Mouse (Mus musculus) midbrain, embryonic 15.5 days (tissue): ENCODE measurements around the gene Cdk20. TPM values are rescaled to one million over a fixed set of nuclear protein-coding genes. Genes with fewer than 3 reads are reported as not detected.

ENCODE experiments used
- ATAC-seq: fragments of 200-750 bp; cut with Nextera tagmentation; replicated peaks from 2 replicates; pipeline ENCODE4 v1.8.0; 2017; ENCODE audit warnings: moderate TSS enrichment
- H3K27ac ChIP-seq: fragments of 300-500 bp; sonication (generic); 2 replicates; pipeline ENCODE4 v1.5.1; 2015; ENCODE audit warnings: mild to moderate bottlenecking, inconsistent platforms
- H3K27me3 ChIP-seq: fragments of 300-500 bp; sonication (generic); replicated peaks from 2 replicates; pipeline ENCODE4 v1.6.1; 2015; ENCODE audit warnings: inconsistent platforms
- H3K36me3 ChIP-seq: fragments of 300-500 bp; sonication (generic); replicated peaks from 2 replicates; pipeline ENCODE4 v1.6.1; 2015; ENCODE audit warnings: inconsistent platforms
- H3K4me1 ChIP-seq: fragments of 300-500 bp; sonication (generic); 2 replicates; pipeline ENCODE4 v1.6.1; 2015; ENCODE audit warnings: inconsistent platforms
- H3K4me2 ChIP-seq: fragments of 300-500 bp; sonication (generic); 2 replicates; pipeline ENCODE4 v1.6.1; 2015; ENCODE audit warnings: inconsistent platforms, mild to moderate bottlenecking, moderate library complexity
- H3K4me3 ChIP-seq: fragments of 300-500 bp; sonication (generic); 2 replicates; pipeline ENCODE4 v1.5.1; 2015; ENCODE audit warnings: mild to moderate bottlenecking, inconsistent platforms
- H3K9ac ChIP-seq: fragments of 300-500 bp; sonication (generic); 2 replicates; pipeline ENCODE4 v1.6.1; 2015; ENCODE audit warnings: mild to moderate bottlenecking, inconsistent platforms
- H3K9me3 ChIP-seq: fragments of 300-500 bp; sonication (generic); 2 replicates; pipeline ENCODE4 v1.6.1; 2016; ENCODE audit warnings: inconsistent platforms
- WGBS: fragments of 180-500 bp; shearing (Covaris S2); methylation state at CpG from one replicate; pipeline ENCODE4 v1.1.7; 2015; ENCODE audit warnings: mixed read lengths; 5-methylcytosine and 5-hydroxymethylcytosine counted together
- polyA plus RNA-seq: library from polyadenylated mRNA; unstranded; fragments of >200 nt; fragmentation: Nextera tagmentation; extraction: Ambion mirVana; gene quantifications from 2 replicates; pipeline ENCODE4 v1.2.1, GENCODE M21; 2015

Cdk20 gene
- polyA plus RNA-seq, 1 experiment from 2014 or later, result 29.9 TPM

GRCm38 (mm10) chr13:64462581-64462980 lies 30.5 kb downstream of the Cdk20 start:
- Histone ChIP-seq H3K9ac (no peak overlapping the region), H3K27me3 (no peaks in the 10 kb centered on the region), H3K4me3 (no peak overlapping the region), H3K27ac (no peak overlapping the region), H3K4me1 (no peaks in the 10 kb centered on the region), H3K9me3 (no peaks in the 10 kb centered on the region), H3K36me3 (no peaks in the 10 kb centered on the region), H3K4me2 (no peak overlapping the region)
- no peak for ATAC-seq
- WGBS, result 82% methylated on average over 2 of the region's 2 CpGs

GRCm38 (mm10) chr13:64465166-64465565 lies 33.1 kb downstream of the Cdk20 start:
- no peak overlapping the region for H3K4me2 ChIP-seq
- H3K4me1 ChIP-seq, result no peaks in the 10 kb centered on the region
- no peak overlapping the region for H3K9ac ChIP-seq
- H3K27ac ChIP-seq, result no peak overlapping the region
- no peak for ATAC-seq
- 60% methylated on average over 9 of the region's 9 CpGs for WGBS
- no peaks in the 10 kb centered on the region for H3K27me3 ChIP-seq
- H3K9me3 ChIP-seq, result no peaks in the 10 kb centered on the region
- H3K4me3 ChIP-seq, result no peak overlapping the region
- H3K36me3 ChIP-seq, result no peaks in the 10 kb centered on the region

- WGBS, result 64% methylated on average over 6 of the region's 6 CpGs
- Histone ChIP-seq H3K4me2 (no peak overlapping the region), H3K9ac (no peak overlapping the region), H3K36me3 (no peaks in the 10 kb centered on the region), H3K27ac (no peak overlapping the region), H3K27me3 (no peaks in the 10 kb centered on the region), H3K9me3 (no peaks in the 10 kb centered on the region), H3K4me3 (no peak overlapping the region), H3K4me1 (no peaks in the 10 kb centered on the region)
- ATAC-seq, result no peak
Measured at GRCm38 (mm10) chr13:64467886-64468285, 35.8 kb downstream of the Cdk20 start.

GRCm38 (mm10) chr13:64477968-64478367 lies 45.9 kb downstream of the Cdk20 start:
- no peaks in the 10 kb centered on the region for H3K36me3 ChIP-seq
- H3K27ac ChIP-seq, result no peak overlapping the region
- 0 out of 2 replicates have a peak, but pooled peaks have one; percentile 24 for ATAC-seq
- H3K9ac ChIP-seq, result no peak overlapping the region
- no peak overlapping the region for H3K4me2 ChIP-seq
- no peaks in the 10 kb centered on the region for H3K27me3 ChIP-seq
- H3K4me1 ChIP-seq, result no peaks in the 10 kb centered on the region
- H3K9me3 ChIP-seq, result no peaks in the 10 kb centered on the region
- 67% methylated on average over 4 of the region's 4 CpGs for WGBS
- H3K4me3 ChIP-seq, result no peak overlapping the region

- no peak for ATAC-seq
Measured at GRCm38 (mm10) chr13:64479960-64480359, 47.8 kb downstream of the Cdk20 start.

GRCm38 (mm10) chr13:64489886-64490285 lies 57.8 kb downstream of the Cdk20 start:
- ATAC-seq, result no peak
- H3K27me3 ChIP-seq, result no peaks in the 10 kb centered on the region
- no peak overlapping the region for H3K9ac ChIP-seq
- WGBS, result 81% methylated on average over 6 of the region's 6 CpGs
- H3K9me3 ChIP-seq, result no peaks in the 10 kb centered on the region
- no peaks in the 10 kb centered on the region for H3K4me1 ChIP-seq
- H3K36me3 ChIP-seq, result no peaks in the 10 kb centered on the region
- H3K4me3 ChIP-seq, result no peak overlapping the region
- no peak overlapping the region for H3K27ac ChIP-seq
- H3K4me2 ChIP-seq, result no peak overlapping the region

More at GRCm38 (mm10) chr13:64479960-64480359, 47.8 kb downstream of the Cdk20 start:
- H3K4me3 ChIP-seq, result no peak overlapping the region
- no peaks in the 10 kb centered on the region for H3K4me1 ChIP-seq
- no peaks in the 10 kb centered on the region for H3K27me3 ChIP-seq
- no peak overlapping the region for H3K27ac ChIP-seq
- WGBS, result 86% methylated on average over 3 of the region's 3 CpGs
- H3K4me2 ChIP-seq, result no peak overlapping the region
- H3K9ac ChIP-seq, result no peak overlapping the region
- H3K9me3 ChIP-seq, result no peaks in the 10 kb centered on the region
- H3K36me3 ChIP-seq, result no peaks in the 10 kb centered on the region

Other genes with a start within 250 kb of the Cdk20 start
- 2.4 and 2.5 TPM in 2 replicates for gene Cdc14b, start 157.0 kb upstream of the Cdk20 start, polyA plus RNA-seq
- gene Aaed1, start 119.6 kb upstream of the Cdk20 start, polyA plus RNA-seq, result 12.8 and 15.3 TPM in 2 replicates
- gene Ctsl, start 61.4 kb upstream of the Cdk20 start, polyA plus RNA-seq, result 134 and 138 TPM in 2 replicates
- gene Fam240b, start 65.5 kb downstream of the Cdk20 start, polyA plus RNA-seq, result not detected in 2 replicates